Mouse (Mus musculus) embryonic facial prominence, embryonic 13.5 days (tissue): Measurements from ENCODE around the gene Gxylt2. TPM values are rescaled to one million over a fixed set of nuclear protein-coding genes. Genes with fewer than 3 reads are reported as not detected.
A peak's percentile ranks its signal among the peaks of the same experiment; 100 is the strongest.

Experiments
- ATAC-seq: fragments of 200-750 bp; cut with Nextera tagmentation; 2 replicates; pipeline ENCODE4 v1.8.0; 2017; ENCODE audit warnings: low read depth; ENCODE audit not compliant: insufficient number of reproducible peaks, insufficient read depth, low FRiP score, low TSS enrichment
- H3K27ac ChIP-seq: fragments of 300-500 bp; sonication (generic); 2 replicates; pipeline ENCODE4 v1.5.1; 2015; ENCODE audit warnings: moderate library complexity, mild to moderate bottlenecking, inconsistent platforms
- H3K27me3 ChIP-seq: fragments of 300-500 bp; sonication (generic); 2 replicates; pipeline ENCODE4 v1.6.1; 2015; ENCODE audit warnings: mild to moderate bottlenecking, inconsistent platforms
- H3K36me3 ChIP-seq: fragments of 300-500 bp; sonication (generic); 2 replicates; pipeline ENCODE4 v1.6.1; 2015; ENCODE audit warnings: mild to moderate bottlenecking, inconsistent platforms
- H3K4me1 ChIP-seq: fragments of 300-500 bp; sonication (generic); 2 replicates; pipeline ENCODE4 v1.6.1; 2015; ENCODE audit warnings: inconsistent platforms
- H3K4me2 ChIP-seq: fragments of 300-500 bp; sonication (generic); 2 replicates; pipeline ENCODE4 v1.6.1; 2015; ENCODE audit warnings: moderate library complexity, mild to moderate bottlenecking, inconsistent platforms
- H3K4me3 ChIP-seq: fragments of 300-500 bp; sonication (generic); 2 replicates; pipeline ENCODE4 v1.5.1; 2015; ENCODE audit warnings: mild to moderate bottlenecking, inconsistent platforms
- H3K9ac ChIP-seq: fragments of 300-500 bp; sonication (generic); 2 replicates; pipeline ENCODE4 v1.6.1; 2015; ENCODE audit warnings: mild to moderate bottlenecking, inconsistent platforms
- H3K9me3 ChIP-seq: fragments of 300-500 bp; sonication (generic); 2 replicates; pipeline ENCODE4 v1.6.1; 2016; ENCODE audit warnings: inconsistent platforms
- WGBS: fragments of 180-500 bp; shearing (Covaris S2); methylation state at CpG from one replicate; pipeline ENCODE4 v1.1.7; 2015; ENCODE audit warnings: mixed read lengths; 5-methylcytosine and 5-hydroxymethylcytosine counted together
- polyA plus RNA-seq: library from polyadenylated mRNA; unstranded; fragments of >200 nt; fragmentation: Nextera tagmentation; extraction: Ambion mirVana; gene quantifications from 2 replicates; pipeline ENCODE4 v1.2.1, GENCODE M21; 2015

Gene Gxylt2
- polyA plus RNA-seq, 1 experiment from 2014 or later = 33.2 TPM

DNA sequence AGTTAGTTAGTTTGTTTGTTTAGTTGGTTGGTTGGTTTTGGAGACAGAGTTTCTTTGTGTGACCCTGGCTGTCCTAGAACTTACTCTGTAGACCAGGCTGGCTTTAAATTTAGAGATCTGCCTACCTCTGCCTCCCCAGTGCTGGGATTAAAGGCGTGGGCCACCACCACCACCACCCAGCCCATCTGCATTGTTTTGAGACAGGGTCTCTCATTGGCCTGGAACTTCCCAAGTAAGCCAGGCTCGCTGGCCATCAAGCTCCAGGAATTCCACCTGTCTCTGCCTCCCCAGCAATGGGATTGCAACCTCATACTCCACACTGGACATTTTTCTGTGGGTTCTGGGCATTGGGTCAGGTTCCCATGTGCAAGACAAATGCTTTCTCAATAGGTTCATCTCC, 18.2 kb upstream of the Gxylt2 start:
- Histone ChIP-seq H3K9me3 (no peaks in the 10 kb centered on the region), H3K27ac (no peak overlapping the region), H3K9ac (no peak overlapping the region), H3K4me3 (no peak overlapping the region), H3K27me3 (no peaks in the 10 kb centered on the region), H3K36me3 (no peaks in the 10 kb centered on the region), H3K4me2 (no peak overlapping the region), H3K4me1 (no peaks in the 10 kb centered on the region)
- ATAC-seq = no peak
- WGBS = 81% methylated on average over 2 of the region's 2 CpGs

DNA sequence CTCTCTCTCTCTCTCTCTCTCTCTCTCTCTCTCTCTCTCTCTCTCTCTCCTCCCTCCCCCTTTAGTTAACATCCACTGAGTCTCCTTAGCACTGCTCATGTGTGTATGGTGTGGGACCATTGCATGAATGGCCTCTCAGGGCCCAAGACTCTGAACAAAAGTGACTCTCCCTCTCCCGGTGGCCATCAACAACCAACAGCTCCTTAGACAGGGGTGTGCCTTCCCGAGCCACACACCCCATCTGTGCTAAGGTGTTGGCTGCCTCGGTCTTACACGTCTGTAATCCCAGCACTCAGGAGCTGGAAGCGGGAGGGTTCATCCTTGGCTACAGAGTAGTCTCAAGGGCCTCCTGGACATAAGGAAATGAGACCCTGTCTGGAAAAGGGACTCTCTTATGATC, 4.5 kb upstream of the Gxylt2 start:
- Histone ChIP-seq H3K4me1 (peaks cover 7% of the 10 kb centered on the region; the same call in 1 of the 2 replicates), H3K27ac (no peak overlapping the region), H3K9me3 (no peaks in the 10 kb centered on the region), H3K9ac (no peak overlapping the region), H3K27me3 (no peaks in the 10 kb centered on the region), H3K4me2 (no peak overlapping the region), H3K36me3 (no peaks in the 10 kb centered on the region), H3K4me3 (no peak overlapping the region)
- WGBS = 80% methylated on average over 5 of the region's 5 CpGs
- no peak for ATAC-seq

DNA sequence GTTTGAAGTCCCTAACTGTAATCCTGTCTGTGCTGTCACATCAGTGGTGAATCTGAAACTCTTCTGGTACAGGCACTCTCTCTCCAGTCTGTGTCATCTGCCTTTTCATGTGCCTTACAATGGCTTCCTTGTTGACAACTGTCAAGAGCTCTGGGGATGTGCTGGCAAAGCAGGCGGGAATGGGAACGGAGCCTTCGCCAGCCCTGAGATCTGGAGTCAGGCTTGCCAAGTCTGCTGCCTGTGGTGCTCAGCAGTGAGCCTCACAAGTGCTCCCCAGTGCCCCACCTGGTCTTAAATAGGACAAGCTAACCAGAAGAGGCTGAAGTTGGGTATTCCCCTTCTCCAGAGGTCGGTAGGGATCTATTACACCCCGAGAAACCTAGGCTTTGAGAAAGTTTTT, 3.8 kb upstream of the Gxylt2 start:
- ATAC-seq = no peak
- Histone ChIP-seq H3K4me2 (no peak overlapping the region), H3K4me3 (no peak overlapping the region), H3K27me3 (no peaks in the 10 kb centered on the region), H3K36me3 (no peaks in the 10 kb centered on the region), H3K27ac (no peak overlapping the region), H3K9ac (no peak overlapping the region), H3K4me1 (peaks cover 7% of the 10 kb centered on the region; the same call in 1 of the 2 replicates), H3K9me3 (no peaks in the 10 kb centered on the region)
- WGBS = 58% methylated on average over 5 of the region's 5 CpGs

DNA sequence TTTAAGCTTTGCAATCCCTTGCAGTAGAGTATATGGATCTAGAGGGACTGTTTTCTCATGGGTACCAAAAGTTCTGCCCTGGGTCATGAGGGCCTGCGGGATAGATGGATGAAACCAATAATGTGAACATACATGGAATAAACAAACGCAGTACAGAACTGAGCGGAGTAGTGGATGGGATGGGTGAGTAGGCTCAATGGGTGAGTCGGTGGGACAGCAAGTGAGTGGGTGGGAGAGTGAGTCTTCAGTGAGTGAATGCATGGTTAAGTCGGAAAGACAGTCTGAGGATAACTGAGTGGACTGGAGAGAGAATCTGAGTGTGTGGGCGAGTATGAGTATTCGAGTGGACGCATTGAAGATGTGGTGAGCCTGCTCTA, 349 bp upstream of the Gxylt2 start:
- WGBS = 28% methylated on average over 8 of the region's 8 CpGs
- Histone ChIP-seq H3K36me3 (no peaks in the 10 kb centered on the region), H3K4me1 (peaks cover 36% of the 10 kb centered on the region), H3K27me3 (no peaks in the 10 kb centered on the region), H3K9me3 (no peaks in the 10 kb centered on the region), H3K27ac (peak overlapping the region; percentile 98), H3K4me3 (peak overlapping the region; percentile 83), H3K9ac (peak overlapping the region; percentile 93), H3K4me2 (peak overlapping the region; percentile 71)
- ATAC-seq = no peak

DNA sequence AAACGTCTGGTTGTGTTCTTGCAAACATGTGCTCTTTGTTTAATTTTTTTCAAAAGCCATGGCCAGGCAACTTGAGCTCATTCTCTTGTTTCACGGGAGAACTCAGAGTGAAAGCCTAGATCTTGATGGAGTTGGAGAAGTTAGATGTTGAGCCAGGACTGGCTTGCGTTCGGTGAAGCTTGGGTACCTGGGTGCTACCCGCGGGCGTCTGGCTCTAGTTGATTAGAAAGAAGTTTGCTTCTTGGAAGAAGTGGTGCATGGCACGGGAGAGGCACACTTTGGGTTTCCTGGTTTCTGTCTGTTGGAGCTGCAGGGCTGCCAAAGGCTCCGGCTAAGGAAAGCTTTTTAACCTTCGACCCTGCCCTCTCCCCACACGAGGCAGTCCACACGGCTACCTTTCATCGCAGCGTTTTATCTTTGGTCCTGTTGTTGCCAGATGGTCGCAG, 855 bp downstream of the Gxylt2 start:
- Histone ChIP-seq H3K9ac (peak overlapping the region; percentile 93), H3K36me3 (no peaks in the 10 kb centered on the region), H3K27me3 (no peaks in the 10 kb centered on the region), H3K27ac (peak overlapping the region; percentile 98), H3K4me2 (peak overlapping the region; percentile 71), H3K9me3 (no peaks in the 10 kb centered on the region), H3K4me1 (peaks cover 43% of the 10 kb centered on the region), H3K4me3 (peak overlapping the region; percentile 83)
- WGBS = 0% methylated on average over 15 of the region's 15 CpGs
- no peak for ATAC-seq

DNA sequence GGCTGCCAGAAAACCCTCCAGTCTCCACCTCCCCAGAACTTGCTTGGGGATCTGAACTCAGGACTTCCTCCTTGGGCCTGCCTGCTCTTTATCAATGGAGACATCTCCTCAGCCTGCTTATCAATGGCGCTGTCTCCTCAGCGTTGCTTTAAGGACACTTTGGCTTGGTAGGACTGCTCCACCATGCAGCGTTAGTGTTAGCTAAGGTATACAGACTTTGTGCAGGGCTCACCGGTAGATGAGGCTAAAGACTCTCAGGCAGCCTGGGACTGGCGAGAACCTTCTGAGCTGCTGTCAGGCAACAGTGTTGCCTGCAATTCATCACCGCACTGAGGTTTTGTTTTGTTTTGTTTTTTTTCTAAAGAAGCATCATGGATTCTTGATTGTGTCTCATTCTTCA, 2.3 kb downstream of the Gxylt2 start:
- Histone ChIP-seq H3K9ac (peak overlapping the region; percentile 46; the same call in 1 of the 2 replicates), H3K4me1 (peaks cover 49% of the 10 kb centered on the region), H3K4me2 (peak overlapping the region; percentile 71), H3K9me3 (no peaks in the 10 kb centered on the region), H3K4me3 (peak overlapping the region; percentile 83), H3K27ac (peak overlapping the region; percentile 98), H3K36me3 (no peaks in the 10 kb centered on the region), H3K27me3 (no peaks in the 10 kb centered on the region)
- no peak for ATAC-seq
- 60% methylated on average over 6 of the region's 6 CpGs for WGBS

DNA sequence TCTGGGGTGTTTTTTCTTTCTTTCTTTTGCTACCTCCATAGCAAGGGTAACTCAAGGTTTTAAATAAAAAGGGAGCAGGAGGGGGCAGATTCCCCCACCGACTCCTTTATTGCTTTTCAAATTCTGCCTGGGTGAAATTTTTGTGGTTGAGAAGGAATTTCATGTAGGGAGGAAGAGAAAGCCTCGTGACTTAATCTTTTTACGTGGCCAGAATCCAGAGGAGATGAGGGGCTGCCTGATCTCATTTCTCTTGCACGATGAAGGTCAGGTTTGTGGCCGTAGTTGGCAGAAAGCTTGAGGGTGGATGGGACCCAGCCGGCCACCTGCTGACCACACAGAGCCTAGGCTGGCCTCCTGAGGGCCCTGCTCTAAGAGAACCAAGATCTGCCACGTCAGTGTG, 3.0 kb downstream of the Gxylt2 start:
- 4% methylated on average over 7 of the region's 7 CpGs for WGBS
- ATAC-seq = peak; percentile 17; the same call in 1 of the 2 replicates
- Histone ChIP-seq H3K36me3 (no peaks in the 10 kb centered on the region), H3K4me3 (peak overlapping the region; percentile 83), H3K4me2 (peak overlapping the region; percentile 71), H3K4me1 (peaks cover 52% of the 10 kb centered on the region), H3K9ac (peak overlapping the region; percentile 52; the same call in 1 of the 2 replicates), H3K27me3 (no peaks in the 10 kb centered on the region), H3K27ac (peak overlapping the region; percentile 98), H3K9me3 (no peaks in the 10 kb centered on the region)

DNA sequence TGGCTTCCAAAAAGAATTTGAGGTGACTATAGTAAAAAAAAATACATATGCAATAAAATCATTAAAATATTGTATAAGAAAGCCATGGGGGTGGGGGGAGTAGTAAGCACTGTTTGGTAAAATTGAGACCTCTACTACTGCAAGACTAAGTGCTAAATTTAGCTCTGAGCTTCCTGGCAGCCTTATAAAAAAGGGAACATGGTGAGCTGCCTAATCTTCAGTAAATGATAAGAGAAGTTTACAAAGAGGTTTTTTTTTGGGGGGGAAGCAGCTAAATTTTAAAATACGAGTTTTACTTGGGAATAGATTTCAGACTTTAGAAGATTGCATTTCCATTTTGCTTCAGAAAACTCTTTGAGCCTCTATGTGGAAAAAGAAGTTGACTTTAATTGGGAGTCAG, 3.7 kb downstream of the Gxylt2 start:
- Histone ChIP-seq H3K4me1 (peaks cover 52% of the 10 kb centered on the region), H3K36me3 (no peaks in the 10 kb centered on the region), H3K9me3 (no peaks in the 10 kb centered on the region), H3K4me3 (0 out of 2 replicates have a peak overlapping the region, but pooled peaks have one; percentile 83), H3K27ac (peak overlapping the region; percentile 98), H3K27me3 (no peaks in the 10 kb centered on the region), H3K4me2 (peak overlapping the region; percentile 71), H3K9ac (no peak overlapping the region)
- 72% methylated on average over 1 of the region's 1 CpGs for WGBS
- no peak for ATAC-seq

DNA sequence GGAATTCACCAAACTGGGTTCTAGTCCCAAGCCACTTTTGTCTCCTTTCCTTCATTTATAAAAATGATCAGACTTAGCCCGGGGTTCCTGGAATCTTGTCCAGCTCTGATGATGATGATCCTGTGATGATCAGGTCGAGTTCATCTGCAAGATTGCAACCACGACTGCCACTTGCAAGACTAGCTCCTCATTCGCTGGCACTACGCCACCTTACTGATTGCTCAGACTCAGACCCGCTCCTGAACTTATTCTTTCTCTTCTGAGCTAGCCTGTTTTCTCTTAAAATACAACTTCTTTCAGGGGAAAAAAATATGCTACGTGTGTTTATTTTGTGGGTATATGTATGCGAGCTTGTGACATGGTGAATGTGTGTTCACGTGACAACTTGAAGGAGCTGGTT, 4.5 kb downstream of the Gxylt2 start:
- Histone ChIP-seq H3K27ac (peak overlapping the region; percentile 98), H3K9ac (no peak overlapping the region), H3K9me3 (no peaks in the 10 kb centered on the region), H3K4me2 (peak overlapping the region; percentile 71), H3K4me3 (no peak overlapping the region), H3K4me1 (peaks cover 49% of the 10 kb centered on the region), H3K36me3 (no peaks in the 10 kb centered on the region), H3K27me3 (no peaks in the 10 kb centered on the region)
- ATAC-seq = no peak
- 54% methylated on average over 9 of the region's 9 CpGs for WGBS

DNA sequence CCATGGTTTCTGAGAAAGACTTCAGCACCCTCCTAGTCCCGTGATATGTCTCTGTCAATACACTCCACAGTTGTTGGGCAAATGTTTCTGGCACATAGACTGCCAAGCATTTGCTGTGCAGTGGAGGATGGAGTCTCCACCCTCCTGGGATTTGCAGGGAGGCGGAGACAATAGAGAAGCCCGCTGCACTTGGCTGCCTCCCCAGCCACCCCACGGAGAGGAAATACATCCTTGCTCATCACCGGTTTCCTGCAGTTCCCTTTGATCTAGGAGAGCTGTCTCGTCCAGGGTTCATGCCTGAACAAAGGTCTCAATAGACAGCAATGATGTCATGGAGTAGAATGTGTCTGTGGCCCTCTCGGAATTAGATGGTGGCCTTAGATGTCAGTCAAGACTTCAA, 4.9 kb downstream of the Gxylt2 start:
- ATAC-seq = no peak
- no peak overlapping the region for H3K9ac ChIP-seq
- no peaks in the 10 kb centered on the region for H3K36me3 ChIP-seq
- 0 out of 2 replicates have a peak overlapping the region, but pooled peaks have one; percentile 12 for H3K4me3 ChIP-seq
- H3K9me3 ChIP-seq = no peaks in the 10 kb centered on the region
- peaks cover 46% of the 10 kb centered on the region for H3K4me1 ChIP-seq
- H3K27me3 ChIP-seq = no peaks in the 10 kb centered on the region
- H3K27ac ChIP-seq = peak overlapping the region; percentile 98
- 16% methylated on average over 7 of the region's 7 CpGs for WGBS
- peak overlapping the region; percentile 71 for H3K4me2 ChIP-seq

DNA sequence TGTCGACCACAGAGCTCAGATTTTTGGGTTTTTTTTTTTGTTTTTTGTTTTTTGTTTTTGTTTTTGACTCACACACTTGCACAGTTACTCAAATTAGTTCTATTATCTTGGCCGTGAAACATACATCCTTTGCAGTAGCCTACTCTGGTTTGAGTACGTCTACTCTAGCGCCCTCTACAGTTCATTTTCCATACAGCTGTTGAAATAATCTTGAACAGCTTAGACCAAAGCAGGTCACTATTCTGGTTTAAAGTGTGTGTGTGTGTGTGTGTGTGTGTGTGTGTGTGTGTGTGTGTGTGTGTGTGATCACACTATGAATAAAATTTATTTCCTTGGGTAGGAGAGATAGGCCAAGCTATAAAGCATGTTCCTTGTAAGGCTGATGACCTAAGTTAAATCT, 5.6 kb downstream of the Gxylt2 start:
- Histone ChIP-seq H3K27me3 (no peaks in the 10 kb centered on the region), H3K9ac (no peak overlapping the region), H3K4me2 (no peak overlapping the region), H3K4me1 (peaks cover 51% of the 10 kb centered on the region), H3K4me3 (no peak overlapping the region), H3K27ac (no peak overlapping the region), H3K36me3 (no peaks in the 10 kb centered on the region), H3K9me3 (no peaks in the 10 kb centered on the region)
- ATAC-seq = no peak
- WGBS = 33% methylated on average over 4 of the region's 4 CpGs

DNA sequence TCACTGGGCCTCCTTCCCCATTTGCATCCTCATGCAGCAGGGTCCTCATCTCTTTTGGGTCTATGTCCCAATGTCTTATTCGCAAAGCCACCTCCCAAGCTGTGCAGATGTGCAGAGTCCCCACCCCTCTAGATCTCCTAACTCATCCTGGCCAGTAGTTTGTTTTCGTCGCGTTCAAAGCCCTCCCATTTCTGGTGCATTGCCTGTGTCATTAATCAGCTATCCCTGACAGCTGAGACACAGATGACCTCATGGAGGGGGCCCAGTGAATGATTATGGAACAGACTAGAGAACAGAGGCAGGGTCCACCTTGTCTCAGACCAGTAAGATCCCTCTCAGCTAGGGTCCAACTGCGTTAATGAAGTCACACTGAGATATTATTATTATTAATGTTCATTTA, 6.3 kb downstream of the Gxylt2 start:
- Histone ChIP-seq H3K9ac (no peak overlapping the region), H3K27ac (no peak overlapping the region), H3K4me3 (no peak overlapping the region), H3K36me3 (no peaks in the 10 kb centered on the region), H3K27me3 (no peaks in the 10 kb centered on the region), H3K9me3 (no peaks in the 10 kb centered on the region), H3K4me1 (peaks cover 56% of the 10 kb centered on the region), H3K4me2 (no peak overlapping the region)
- 88% methylated on average over 5 of the region's 5 CpGs for WGBS
- no peak for ATAC-seq
